Mouse (Mus musculus) liver, embryonic 14.5 days (tissue): ENCODE data around the gene Rims3.

ENCODE experiments used
- CTCF ChIP-seq: IDR thresholded peaks from 2 replicates; pipeline ENCODE4 v1.5.1; 2016; ENCODE audit warnings: antibody characterized with exemption, low read depth, control low read depth
- EP300 ChIP-seq: IDR thresholded peaks from 2 replicates; pipeline ENCODE4 v1.6.1; 2016; ENCODE audit warnings: antibody characterized with exemption, low read depth

DNA sequence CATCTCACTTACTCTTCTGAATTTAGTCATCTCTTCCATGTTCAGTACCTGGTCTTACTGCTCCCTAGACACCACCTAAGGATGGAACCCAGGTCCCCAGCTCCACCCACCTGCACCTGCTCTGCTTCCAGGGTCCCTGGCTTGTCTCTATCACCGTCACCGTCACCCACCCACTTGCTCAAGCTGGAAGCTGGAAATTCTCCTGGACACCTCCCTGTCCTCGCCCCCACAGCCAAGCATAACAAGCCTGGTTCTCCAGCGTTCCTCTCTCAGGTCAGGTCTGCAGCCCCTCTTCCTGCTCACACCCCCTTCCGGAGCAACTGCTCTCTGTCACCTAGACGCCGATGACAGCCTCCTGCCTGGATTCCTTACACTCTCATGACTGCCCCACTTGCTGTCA lies 5.2 kb downstream of the Rims3 start:
- TF ChIP-seq CTCF = no peak
- no peak for TF ChIP-seq EP300
